Mouse (Mus musculus): ENCODE measurements around the gene Faim2. TPM values are rescaled to one million over a fixed set of nuclear protein-coding genes. Genes with fewer than 3 reads are reported as not detected.

Gene Faim2
- polyA plus RNA-seq, 1 experiment from 2014 or later: 0.19 TPM

DNA sequence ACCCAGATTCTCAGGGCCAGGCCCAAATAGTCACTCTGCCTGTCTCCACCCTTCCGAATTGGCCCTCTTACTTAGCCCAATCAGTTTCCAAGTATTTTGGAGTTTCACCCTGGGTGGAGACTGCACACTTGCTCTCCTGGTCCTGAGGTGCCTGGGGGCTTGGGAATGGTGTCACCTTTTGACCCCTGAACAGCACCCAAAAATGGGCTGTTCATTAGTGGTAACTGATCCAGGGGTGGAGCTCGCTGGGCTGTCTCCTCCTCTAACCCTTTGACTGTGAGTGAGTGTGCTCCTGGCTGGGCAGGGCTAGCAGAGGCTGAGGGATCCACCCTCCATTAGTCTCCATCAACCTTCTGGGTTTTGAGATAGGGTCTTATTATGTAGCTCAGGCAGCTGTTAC, 21.9 kb upstream of the Faim2 start:
- no peak overlapping the region for H3K27ac ChIP-seq (replicated peaks in 1 of 2; ENCODE audit: control insufficient read depth in 1 of 2, insufficient read depth in 1 of 2, low read depth in 2 of 2, low read length in 2 of 2)
- H3K4me2 ChIP-seq (ENCODE audit: low read length): no peak overlapping the region
- no peaks in the 10 kb centered on the region for H3K9me3 ChIP-seq (ENCODE audit: control insufficient read depth, low read length)
- no peaks in the 10 kb centered on the region for H3K36me3 ChIP-seq (ENCODE audit: control insufficient read depth, insufficient read depth, low read length)
- ATAC-seq (ENCODE audit: insufficient number of reproducible peaks, insufficient read depth, low FRiP score, low read depth): no peak
- no peak overlapping the region for H3K4me3 ChIP-seq (ENCODE audit: control insufficient read depth in 1 of 2, insufficient read depth in 1 of 2, low read depth in 1 of 2, low read length in 2 of 2)
- peaks cover 36% of the 10 kb centered on the region for H3K27me3 ChIP-seq (ENCODE audit: control insufficient read depth, insufficient read depth, low read length)
- H3K4me1 ChIP-seq (ENCODE audit: control insufficient read depth in 2 of 2, insufficient read depth in 2 of 2, low read length in 2 of 2): peaks cover 0 to 2% of the 10 kb centered on the region in 2 experiments; a peak in 1 of 4 replicates
- no peak overlapping the region for H3K9ac ChIP-seq (ENCODE audit: low read length)
- WGBS: 43% methylated on average over 2 of the region's 2 CpGs

DNA sequence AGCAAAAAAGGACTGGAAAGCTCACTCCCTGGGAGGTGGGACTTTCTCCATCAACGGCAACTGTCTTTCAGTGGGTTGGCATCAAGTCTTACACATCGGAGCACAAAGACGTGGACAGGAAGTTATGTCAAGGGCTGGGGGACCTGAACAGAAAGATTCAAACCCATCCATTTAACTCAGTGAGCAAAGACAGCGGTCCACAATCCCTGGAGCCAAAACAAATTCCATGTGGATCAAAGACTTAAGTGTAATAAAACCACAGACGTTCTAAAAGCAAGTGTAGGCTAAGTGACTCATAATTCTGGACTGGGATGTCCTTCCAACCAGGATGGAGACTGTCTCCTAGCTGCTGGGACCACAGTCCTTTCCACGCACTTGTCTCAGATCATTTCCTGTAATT, 19.8 kb upstream of the Faim2 start:
- H3K9ac ChIP-seq (ENCODE audit: low read length): no peak overlapping the region
- no peak overlapping the region for H3K4me3 ChIP-seq (ENCODE audit: control insufficient read depth in 1 of 2, insufficient read depth in 1 of 2, low read depth in 1 of 2, low read length in 2 of 2)
- H3K27ac ChIP-seq (replicated peaks in 1 of 2; ENCODE audit: control insufficient read depth in 1 of 2, insufficient read depth in 1 of 2, low read depth in 2 of 2, low read length in 2 of 2): no peak overlapping the region
- H3K36me3 ChIP-seq (ENCODE audit: control insufficient read depth, insufficient read depth, low read length): no peaks in the 10 kb centered on the region
- WGBS: 71% methylated on average over 6 of the region's 6 CpGs
- H3K27me3 ChIP-seq (ENCODE audit: control insufficient read depth, insufficient read depth, low read length): peaks cover 52% of the 10 kb centered on the region
- no peak for ATAC-seq (ENCODE audit: insufficient number of reproducible peaks, insufficient read depth, low FRiP score, low read depth)
- H3K4me1 ChIP-seq (ENCODE audit: control insufficient read depth in 2 of 2, insufficient read depth in 2 of 2, low read length in 2 of 2): no peaks in the 10 kb centered on the region
- no peaks in the 10 kb centered on the region for H3K9me3 ChIP-seq (ENCODE audit: control insufficient read depth, low read length)
- no peak overlapping the region for H3K4me2 ChIP-seq (ENCODE audit: low read length)

DNA sequence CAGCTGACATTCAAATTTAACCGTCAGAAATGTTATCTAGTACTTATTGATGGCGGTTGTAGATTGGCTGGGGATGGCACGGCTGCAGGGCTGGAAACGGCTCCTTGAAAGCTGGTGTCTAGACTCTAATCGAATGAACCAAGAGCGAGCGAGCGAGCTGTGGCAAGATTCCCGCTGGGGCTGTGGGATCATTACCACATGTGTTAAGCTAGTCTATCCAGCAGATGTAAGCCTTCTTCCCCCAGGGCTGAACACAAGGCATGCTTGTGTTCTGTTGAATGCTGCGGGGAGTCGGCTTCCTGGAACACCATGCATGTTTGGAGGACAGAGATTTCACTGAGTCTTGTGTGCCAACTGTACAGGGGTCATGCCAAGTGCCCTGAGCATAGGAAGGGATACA, 18.6 kb upstream of the Faim2 start:
- no peak overlapping the region for H3K9ac ChIP-seq (ENCODE audit: low read length)
- peaks cover 64% of the 10 kb centered on the region for H3K27me3 ChIP-seq (ENCODE audit: control insufficient read depth, insufficient read depth, low read length)
- no peak overlapping the region for H3K27ac ChIP-seq (replicated peaks in 1 of 2; ENCODE audit: control insufficient read depth in 1 of 2, insufficient read depth in 1 of 2, low read depth in 2 of 2, low read length in 2 of 2)
- no peak overlapping the region for H3K4me2 ChIP-seq (ENCODE audit: low read length)
- H3K4me1 ChIP-seq (ENCODE audit: control insufficient read depth in 2 of 2, insufficient read depth in 2 of 2, low read length in 2 of 2): no peaks in the 10 kb centered on the region
- 72% methylated on average over 11 of the region's 11 CpGs for WGBS
- H3K9me3 ChIP-seq (ENCODE audit: control insufficient read depth, low read length): no peaks in the 10 kb centered on the region
- ATAC-seq (ENCODE audit: insufficient number of reproducible peaks, insufficient read depth, low FRiP score, low read depth): no peak
- H3K4me3 ChIP-seq (ENCODE audit: control insufficient read depth in 1 of 2, insufficient read depth in 1 of 2, low read depth in 1 of 2, low read length in 2 of 2): no peak overlapping the region
- no peaks in the 10 kb centered on the region for H3K36me3 ChIP-seq (ENCODE audit: control insufficient read depth, insufficient read depth, low read length)

DNA sequence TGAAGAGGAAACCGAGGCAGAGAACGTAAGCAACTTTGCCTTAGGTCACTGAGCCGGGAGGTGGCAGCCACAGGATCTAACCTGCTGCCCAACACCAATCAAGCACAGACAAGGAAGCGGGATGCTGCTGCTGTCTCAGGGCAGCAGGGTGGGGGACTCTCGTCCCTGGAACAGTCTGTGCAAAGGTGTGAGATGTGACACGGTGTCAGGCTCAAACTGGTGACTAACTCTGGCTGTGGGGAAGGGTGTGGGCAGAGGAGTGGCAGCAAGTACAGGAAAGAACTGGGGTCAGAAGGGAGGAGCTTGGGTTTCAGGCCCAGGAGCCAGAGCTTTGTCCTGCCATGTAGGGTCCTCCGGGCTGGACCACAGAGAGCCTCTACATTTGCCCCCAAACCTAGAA, 16.1 kb upstream of the Faim2 start:
- no peak overlapping the region for H3K4me3 ChIP-seq (ENCODE audit: control insufficient read depth in 1 of 2, insufficient read depth in 1 of 2, low read depth in 1 of 2, low read length in 2 of 2)
- H3K4me2 ChIP-seq (ENCODE audit: low read length): no peak overlapping the region
- no peak overlapping the region for H3K27ac ChIP-seq (replicated peaks in 1 of 2; ENCODE audit: control insufficient read depth in 1 of 2, insufficient read depth in 1 of 2, low read depth in 2 of 2, low read length in 2 of 2)
- ATAC-seq (ENCODE audit: insufficient number of reproducible peaks, insufficient read depth, low FRiP score, low read depth): no peak
- H3K27me3 ChIP-seq (ENCODE audit: control insufficient read depth, insufficient read depth, low read length): peaks cover 76% of the 10 kb centered on the region
- no peaks in the 10 kb centered on the region for H3K4me1 ChIP-seq (ENCODE audit: control insufficient read depth in 2 of 2, insufficient read depth in 2 of 2, low read length in 2 of 2)
- WGBS: 46% methylated on average over 7 of the region's 7 CpGs
- H3K9ac ChIP-seq (ENCODE audit: low read length): no peak overlapping the region
- H3K9me3 ChIP-seq (ENCODE audit: control insufficient read depth, low read length): no peaks in the 10 kb centered on the region
- no peaks in the 10 kb centered on the region for H3K36me3 ChIP-seq (ENCODE audit: control insufficient read depth, insufficient read depth, low read length)

DNA sequence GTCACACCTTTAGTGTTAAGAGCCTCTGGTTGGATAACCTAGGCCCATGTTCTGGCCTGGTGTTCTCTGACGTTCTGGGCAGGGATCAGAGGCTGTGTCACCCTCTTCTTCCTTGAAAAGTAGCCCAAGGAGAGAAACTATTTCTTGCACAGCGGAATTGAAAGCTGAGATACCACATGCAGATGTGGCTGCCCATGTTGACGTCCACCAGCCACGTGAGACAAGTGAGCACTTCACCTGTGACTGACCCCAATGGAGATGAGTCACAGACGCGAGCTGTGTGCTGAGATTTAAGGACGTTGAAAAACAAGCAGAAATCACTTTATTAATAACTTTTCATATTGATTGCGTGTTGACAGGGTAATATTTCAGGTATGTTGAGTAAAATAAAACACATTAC, 11.9 kb upstream of the Faim2 start:
- Histone ChIP-seq H3K9me3 (ENCODE audit: control insufficient read depth, low read length) (no peaks in the 10 kb centered on the region), H3K4me3 (ENCODE audit: control insufficient read depth in 1 of 2, insufficient read depth in 1 of 2, low read depth in 1 of 2, low read length in 2 of 2) (no peak overlapping the region), H3K4me1 (ENCODE audit: control insufficient read depth in 2 of 2, insufficient read depth in 2 of 2, low read length in 2 of 2) (no peaks in the 10 kb centered on the region), H3K27ac (replicated peaks in 1 of 2; ENCODE audit: control insufficient read depth in 1 of 2, insufficient read depth in 1 of 2, low read depth in 2 of 2, low read length in 2 of 2) (no peak overlapping the region), H3K9ac (ENCODE audit: low read length) (no peak overlapping the region), H3K36me3 (ENCODE audit: control insufficient read depth, insufficient read depth, low read length) (no peaks in the 10 kb centered on the region), H3K4me2 (ENCODE audit: low read length) (no peak overlapping the region), H3K27me3 (ENCODE audit: control insufficient read depth, insufficient read depth, low read length) (peaks cover 80% of the 10 kb centered on the region)
- ATAC-seq (ENCODE audit: insufficient number of reproducible peaks, insufficient read depth, low FRiP score, low read depth): no peak
- 49% methylated on average over 8 of the region's 8 CpGs for WGBS

DNA sequence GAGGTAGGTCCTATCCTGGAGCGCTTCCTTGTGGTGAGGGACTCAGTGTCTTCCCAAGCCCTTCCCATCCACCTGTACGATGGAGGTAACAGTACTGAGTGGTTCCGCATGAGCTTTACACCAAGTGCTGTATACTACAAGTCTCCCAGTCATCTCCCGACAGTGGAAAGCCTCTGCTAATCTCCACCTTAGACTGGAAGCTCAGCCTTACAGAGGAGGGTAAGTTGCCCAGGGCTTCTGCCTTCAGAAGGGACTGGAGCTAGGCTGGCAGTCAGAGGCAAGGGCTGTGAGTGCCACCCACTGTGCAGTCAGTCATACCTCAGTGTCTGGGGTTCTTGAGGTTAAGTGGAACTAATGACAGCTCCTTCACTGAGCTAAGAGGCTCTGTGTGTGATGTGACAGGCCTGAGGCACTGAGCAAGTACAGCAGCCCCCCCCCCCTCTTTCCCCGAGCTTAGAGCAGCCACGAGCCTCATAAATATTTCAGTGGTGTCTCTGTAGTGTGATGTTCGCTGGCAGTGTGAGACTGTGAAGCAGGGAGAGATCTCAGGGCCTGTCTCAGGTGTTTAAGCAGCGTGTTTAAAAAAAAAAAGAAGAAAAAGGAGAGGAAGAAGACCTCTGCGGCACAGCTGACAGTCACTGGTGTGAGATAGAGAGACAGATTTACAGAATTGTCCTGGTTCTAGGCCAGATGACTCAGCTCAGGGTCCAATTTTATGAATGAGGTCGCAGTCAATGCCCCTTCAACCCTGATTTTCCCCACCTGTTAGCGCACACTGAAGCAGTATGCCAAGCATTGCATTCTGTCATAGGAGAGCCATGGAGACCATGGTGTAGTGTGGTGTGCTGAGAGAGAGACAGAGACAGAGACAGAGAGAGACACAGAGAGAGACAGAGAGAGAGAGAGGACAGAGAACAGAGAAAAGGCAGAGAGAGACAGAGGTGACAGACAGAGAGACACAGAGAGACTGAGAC, 9.2 kb upstream of the Faim2 start:
- no peak overlapping the region for H3K4me2 ChIP-seq (ENCODE audit: low read length)
- no peaks in the 10 kb centered on the region for H3K4me1 ChIP-seq (ENCODE audit: control insufficient read depth in 2 of 2, insufficient read depth in 2 of 2, low read length in 2 of 2)
- ATAC-seq (ENCODE audit: insufficient number of reproducible peaks, insufficient read depth, low FRiP score, low read depth): no peak
- H3K9me3 ChIP-seq (ENCODE audit: control insufficient read depth, low read length): no peaks in the 10 kb centered on the region
- H3K36me3 ChIP-seq (ENCODE audit: control insufficient read depth, insufficient read depth, low read length): no peaks in the 10 kb centered on the region
- H3K9ac ChIP-seq (ENCODE audit: low read length): no peak overlapping the region
- WGBS: 50% methylated on average over 11 of the region's 11 CpGs
- H3K27ac ChIP-seq (replicated peaks in 1 of 2; ENCODE audit: control insufficient read depth in 1 of 2, insufficient read depth in 1 of 2, low read depth in 2 of 2, low read length in 2 of 2): no peak overlapping the region
- no peak overlapping the region for H3K4me3 ChIP-seq (ENCODE audit: control insufficient read depth in 1 of 2, insufficient read depth in 1 of 2, low read depth in 1 of 2, low read length in 2 of 2)
- peaks cover 78% of the 10 kb centered on the region for H3K27me3 ChIP-seq (ENCODE audit: control insufficient read depth, insufficient read depth, low read length)

DNA sequence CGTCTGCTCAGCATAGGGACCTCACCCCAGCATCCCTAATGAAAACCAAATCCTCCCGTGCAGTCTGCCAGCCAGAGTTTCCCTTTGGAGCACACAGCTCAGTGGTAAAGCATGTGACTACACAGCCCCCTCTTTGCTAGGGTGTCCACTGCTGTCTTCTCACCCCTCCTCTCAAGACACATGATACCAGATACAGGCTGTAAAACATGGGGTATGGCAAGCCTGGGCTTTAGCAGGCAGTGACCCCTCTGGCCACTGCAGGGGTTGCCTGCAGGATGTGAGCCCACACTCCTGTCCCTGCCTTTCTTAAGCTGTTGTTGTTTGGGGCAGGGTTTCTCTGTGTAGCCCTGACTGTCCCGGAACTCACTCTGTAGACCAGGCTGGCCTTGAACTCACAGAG, 4.1 kb upstream of the Faim2 start:
- Histone ChIP-seq H3K36me3 (ENCODE audit: control insufficient read depth, insufficient read depth, low read length) (no peaks in the 10 kb centered on the region), H3K27ac (replicated peaks in 1 of 2; ENCODE audit: control insufficient read depth in 1 of 2, insufficient read depth in 1 of 2, low read depth in 2 of 2, low read length in 2 of 2) (no peak overlapping the region), H3K27me3 (ENCODE audit: control insufficient read depth, insufficient read depth, low read length) (peaks cover 85% of the 10 kb centered on the region), H3K4me1 (ENCODE audit: control insufficient read depth in 2 of 2, insufficient read depth in 2 of 2, low read length in 2 of 2) (no peaks in the 10 kb centered on the region; a peak in 1 of 4 replicates), H3K4me2 (ENCODE audit: low read length) (no peak overlapping the region), H3K4me3 (ENCODE audit: control insufficient read depth in 1 of 2, insufficient read depth in 1 of 2, low read depth in 1 of 2, low read length in 2 of 2) (no peak overlapping the region), H3K9me3 (ENCODE audit: control insufficient read depth, low read length) (no peaks in the 10 kb centered on the region), H3K9ac (ENCODE audit: low read length) (no peak overlapping the region)
- ATAC-seq (ENCODE audit: insufficient number of reproducible peaks, insufficient read depth, low FRiP score, low read depth): no peak
- 52% methylated on average over 3 of the region's 3 CpGs for WGBS
